Mouse (Mus musculus) hindbrain, embryonic 11.5 days (tissue): ENCODE measurements at regions not wholly inside any gene's neighbourhood (a gene's known extent, or its start where the extent isn't known, plus 50 kb on each side); places are given as distances from the start of the nearest gene placed in this dataset.

Source experiments
- ATAC-seq: fragments of 200-750 bp; cut with Nextera tagmentation; 2 replicates; pipeline ENCODE4 v1.8.0; 2017; ENCODE audit warnings: mild to moderate bottlenecking, moderate TSS enrichment, moderate library complexity; ENCODE audit not compliant: low FRiP score
- DNase-seq: peaks from one replicate; pipeline ENCODE4 v3.0.0-alpha.2; 2015; ENCODE audit warnings: low spot score
- H3K27ac ChIP-seq: fragments of 300-500 bp; sonication (generic); 2 replicates; pipeline ENCODE4 v1.5.1; 2014; ENCODE audit warnings: mild to moderate bottlenecking, low read depth, low read length
- H3K27me3 ChIP-seq: fragments of 300-500 bp; sonication (generic); 2 replicates; pipeline ENCODE4 v1.6.1; 2014; ENCODE audit warnings: mild to moderate bottlenecking, low read length, moderate library complexity, mixed read lengths; ENCODE audit not compliant: control insufficient read depth, insufficient read depth
- H3K36me3 ChIP-seq: fragments of 300-500 bp; sonication (generic); 2 replicates; pipeline ENCODE4 v1.6.1; 2014; ENCODE audit warnings: mild to moderate bottlenecking, low read length, moderate library complexity, mixed read lengths; ENCODE audit not compliant: control insufficient read depth, insufficient read depth
- H3K4me1 ChIP-seq: fragments of 300-500 bp; sonication (generic); replicated peaks from 2 replicates; pipeline ENCODE4 v1.6.1; 2014; ENCODE audit warnings: low read length, mixed read lengths; ENCODE audit not compliant: control insufficient read depth, insufficient read depth
- H3K4me2 ChIP-seq: fragments of 300-500 bp; sonication (generic); replicated peaks from 2 replicates; pipeline ENCODE4 v1.6.1; 2014; ENCODE audit warnings: mild to moderate bottlenecking, low read depth, low read length
- H3K4me3 ChIP-seq: fragments of 300-500 bp; sonication (generic); 2 replicates; pipeline ENCODE4 v1.5.1; 2014; ENCODE audit warnings: low read depth, low read length
- H3K9ac ChIP-seq: fragments of 300-500 bp; sonication (generic); 2 replicates; pipeline ENCODE4 v1.6.1; 2014; ENCODE audit warnings: low read depth, low read length
- H3K9me3 ChIP-seq: fragments of 300-500 bp; sonication (generic); 2 replicates; pipeline ENCODE4 v1.6.1; 2016; ENCODE audit warnings: low read length; ENCODE audit not compliant: control insufficient read depth
- WGBS: fragments of 180-500 bp; shearing (Covaris S2); extraction: QIAGEN DNeasy Blood & Tissue Kit; methylation state at CpG from one replicate; pipeline ENCODE4 v1.1.7; 2014; 5-methylcytosine and 5-hydroxymethylcytosine counted together

DNA sequence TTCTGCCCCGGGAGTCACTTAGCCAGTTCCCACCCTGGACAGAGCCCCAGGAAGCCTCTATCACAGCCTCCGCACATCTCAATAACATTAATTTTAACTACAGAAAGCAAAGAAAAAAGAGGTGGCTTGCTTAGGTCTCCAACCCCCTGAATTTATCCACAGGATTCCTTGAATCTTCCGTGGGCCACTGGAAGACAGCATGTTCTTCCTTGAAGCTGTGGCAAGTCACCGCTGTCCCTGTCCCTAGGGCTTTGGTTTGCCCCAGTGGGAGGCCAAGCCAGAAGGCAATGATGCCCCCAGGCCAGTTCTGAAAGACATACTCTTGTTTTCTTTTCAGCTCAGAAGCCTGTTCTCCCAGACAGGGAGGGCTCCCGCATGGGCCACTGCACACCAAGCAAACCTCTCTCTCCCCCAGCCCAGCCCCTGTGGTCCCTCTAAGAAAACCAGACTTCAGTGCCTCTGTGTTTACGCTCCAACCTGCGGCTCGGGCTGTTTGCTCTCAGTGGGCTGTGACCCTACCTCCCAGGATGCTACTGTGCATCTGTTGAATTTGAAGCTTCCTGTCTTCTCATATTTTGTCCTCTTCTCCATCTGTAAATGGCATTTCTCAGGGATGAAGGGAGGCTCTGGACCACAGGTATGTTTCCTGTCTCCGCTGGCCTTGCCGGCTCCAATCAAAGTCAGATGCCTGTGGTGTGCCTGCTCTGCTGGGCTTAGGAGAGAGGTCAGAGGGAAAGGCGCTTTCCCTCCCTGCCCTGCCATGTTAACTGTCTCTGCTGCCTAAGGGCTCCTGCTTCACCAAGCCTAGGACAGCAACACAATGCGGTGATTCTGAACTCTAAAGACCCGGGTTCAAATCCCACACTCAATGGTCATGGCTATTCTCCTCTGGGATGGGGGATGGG is 67.5 kb upstream of the Rgma start:
- H3K27me3 ChIP-seq, result no peaks in the 10 kb centered on the region
- H3K36me3 ChIP-seq, result no peaks in the 10 kb centered on the region
- H3K9me3 ChIP-seq, result no peaks in the 10 kb centered on the region
- no peak overlapping the region for H3K4me2 ChIP-seq
- H3K27ac ChIP-seq, result 0 out of 2 replicates have a peak overlapping the region, but pooled peaks have one; percentile 51
- 24% methylated on average over 13 of the region's 13 CpGs for WGBS
- no peak overlapping the region for H3K9ac ChIP-seq
- H3K4me1 ChIP-seq, result peaks cover 16% of the 10 kb centered on the region
- H3K4me3 ChIP-seq, result no peak overlapping the region
- DNase-seq, result peak; percentile 39
- no peak for ATAC-seq

DNA sequence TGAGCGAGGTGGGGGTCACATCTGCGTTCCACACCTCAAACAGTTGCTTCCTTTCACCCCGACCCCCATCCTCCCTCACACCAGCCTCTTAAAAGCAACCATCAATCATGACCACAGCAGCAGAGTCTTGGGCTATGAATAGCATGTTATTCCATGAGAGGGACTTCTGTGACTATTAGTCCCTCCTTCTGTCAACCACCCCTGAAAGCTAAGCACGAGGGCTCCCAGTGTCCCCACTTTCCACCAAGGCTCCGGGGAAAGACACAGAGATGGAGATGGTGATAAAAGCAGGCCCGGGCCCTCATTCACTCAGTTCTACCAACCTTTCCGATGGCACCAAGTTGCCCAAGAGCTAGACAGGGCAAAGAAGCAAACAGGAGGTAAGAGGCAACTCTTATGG is 66.3 kb upstream of the Rgma start:
- H3K27ac ChIP-seq, result no peak overlapping the region
- no peaks in the 10 kb centered on the region for H3K9me3 ChIP-seq
- 60% methylated on average over 7 of the region's 7 CpGs for WGBS
- no peak overlapping the region for H3K9ac ChIP-seq
- ATAC-seq, result no peak
- no peak overlapping the region for H3K4me2 ChIP-seq
- no peak for DNase-seq
- no peaks in the 10 kb centered on the region for H3K36me3 ChIP-seq
- H3K4me1 ChIP-seq, result peaks cover 14% of the 10 kb centered on the region
- H3K27me3 ChIP-seq, result no peaks in the 10 kb centered on the region
- no peak overlapping the region for H3K4me3 ChIP-seq

DNA sequence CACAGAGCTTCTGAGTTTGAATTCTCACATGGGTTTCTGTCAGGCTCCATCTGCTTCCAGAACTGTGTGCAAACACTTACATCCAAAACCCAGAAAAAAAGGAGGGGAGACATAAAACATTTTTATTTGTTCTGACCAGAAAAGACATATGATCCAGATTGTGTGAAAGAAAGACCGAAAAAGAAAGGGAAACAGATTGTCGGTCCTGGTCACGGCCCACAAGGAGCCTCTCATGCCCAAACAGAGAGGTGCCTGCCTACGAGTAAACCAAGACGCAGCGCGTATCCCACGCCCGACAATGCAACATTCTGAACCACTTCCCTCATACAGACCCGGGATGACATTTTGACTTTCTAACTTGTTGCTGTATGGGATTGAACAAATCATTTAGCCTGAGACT is 65.3 kb upstream of the Rgma start:
- H3K4me3 ChIP-seq, result no peak overlapping the region
- H3K4me2 ChIP-seq, result no peak overlapping the region
- no peak overlapping the region for H3K9ac ChIP-seq
- H3K27ac ChIP-seq, result no peak overlapping the region
- DNase-seq (no peak), ATAC-seq (no peak)
- H3K36me3 ChIP-seq, result no peaks in the 10 kb centered on the region
- no peaks in the 10 kb centered on the region for H3K9me3 ChIP-seq
- no peaks in the 10 kb centered on the region for H3K27me3 ChIP-seq
- WGBS, result 93% methylated on average over 10 of the region's 10 CpGs
- H3K4me1 ChIP-seq, result peaks cover 13% of the 10 kb centered on the region

DNA sequence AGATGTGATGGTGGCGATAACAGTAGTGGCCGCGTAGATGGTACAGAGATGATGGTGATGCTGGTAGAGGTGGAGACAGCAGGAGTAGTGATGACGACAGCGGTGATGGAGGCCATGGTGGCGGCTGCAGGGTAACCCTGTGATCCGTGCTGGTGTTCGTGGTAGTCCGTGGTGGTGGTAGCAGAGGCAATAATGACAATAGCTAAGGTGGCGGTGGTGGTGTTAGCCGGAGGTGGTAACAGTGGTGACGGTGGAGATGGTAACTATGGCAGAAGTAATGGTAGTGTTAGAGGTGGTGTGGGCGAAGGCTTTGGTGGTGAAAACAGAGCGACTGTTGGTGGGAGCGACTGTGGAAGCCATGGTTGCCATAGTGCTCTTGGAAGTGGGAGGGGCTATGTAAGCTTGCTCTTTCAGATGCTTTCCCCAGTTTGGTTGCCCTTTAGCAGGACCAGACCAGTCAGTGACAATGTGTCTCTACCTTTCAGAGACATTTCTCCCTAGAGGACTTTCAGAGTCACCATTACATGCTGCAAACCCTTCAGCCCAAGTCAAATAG is 64.7 kb upstream of the Rgma start:
- H3K4me1 ChIP-seq, result peaks cover 8% of the 10 kb centered on the region
- no peak overlapping the region for H3K4me2 ChIP-seq
- ATAC-seq, result no peak
- no peak overlapping the region for H3K27ac ChIP-seq
- WGBS, result 98% methylated on average over 15 of the region's 15 CpGs
- no peak for DNase-seq
- no peaks in the 10 kb centered on the region for H3K27me3 ChIP-seq
- H3K9ac ChIP-seq, result no peak overlapping the region
- no peaks in the 10 kb centered on the region for H3K36me3 ChIP-seq
- no peak overlapping the region for H3K4me3 ChIP-seq
- H3K9me3 ChIP-seq, result no peaks in the 10 kb centered on the region

DNA sequence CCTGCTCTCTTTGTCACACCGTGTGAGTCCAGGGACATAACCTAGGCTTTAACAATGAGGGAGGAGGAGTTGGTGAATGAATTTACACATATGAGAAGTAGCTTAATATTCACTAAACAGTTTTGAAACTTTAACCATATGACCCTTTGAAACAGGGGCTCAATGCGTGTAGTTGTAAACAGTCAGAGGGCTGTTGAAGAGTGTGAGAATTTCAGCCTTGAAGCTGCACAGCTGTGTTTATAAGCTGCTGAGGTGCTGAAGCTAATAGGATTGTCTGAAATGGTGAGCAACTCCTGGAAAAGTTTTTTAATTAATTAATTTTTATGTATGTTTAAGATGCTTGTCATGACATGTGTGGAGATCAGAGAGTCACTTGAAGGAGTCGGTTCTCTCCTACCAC is 59.8 kb upstream of the Rgma start:
- no peak overlapping the region for H3K4me2 ChIP-seq
- H3K27me3 ChIP-seq, result no peaks in the 10 kb centered on the region
- H3K27ac ChIP-seq, result no peak overlapping the region
- no peak overlapping the region for H3K9ac ChIP-seq
- no peak overlapping the region for H3K4me3 ChIP-seq
- ATAC-seq (no peak), DNase-seq (no peak)
- no peaks in the 10 kb centered on the region for H3K36me3 ChIP-seq
- WGBS, result 77% methylated on average over 3 of the region's 3 CpGs
- H3K9me3 ChIP-seq, result no peaks in the 10 kb centered on the region
- 0 out of 2 replicates have a peak, but pooled peaks cover 2% of the 10 kb centered on the region for H3K4me1 ChIP-seq

DNA sequence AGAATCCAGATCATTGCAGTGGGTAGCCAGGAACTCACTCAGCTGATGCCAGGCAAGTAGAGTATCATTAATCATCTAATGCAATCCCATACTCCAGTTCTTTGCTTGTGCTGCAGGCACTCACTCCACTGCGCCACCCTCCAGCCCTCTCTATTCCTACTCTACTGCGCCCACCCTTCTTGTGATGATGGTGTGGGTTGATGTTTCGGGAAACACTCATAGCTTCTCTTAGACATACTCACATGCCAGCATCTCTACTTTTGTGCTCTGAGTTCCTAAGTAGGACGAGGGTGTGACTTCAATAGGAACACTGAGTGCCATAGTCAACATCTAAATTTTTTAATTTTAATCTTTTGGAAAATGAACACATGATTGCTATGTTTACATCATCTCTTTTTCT is 57.7 kb upstream of the Rgma start:
- no peak overlapping the region for H3K27ac ChIP-seq
- 0 out of 2 replicates have a peak, but pooled peaks cover 2% of the 10 kb centered on the region for H3K4me1 ChIP-seq
- no peaks in the 10 kb centered on the region for H3K27me3 ChIP-seq
- ATAC-seq, result no peak
- no peak for DNase-seq
- H3K9me3 ChIP-seq, result no peaks in the 10 kb centered on the region
- no peak overlapping the region for H3K4me2 ChIP-seq
- H3K9ac ChIP-seq, result no peak overlapping the region
- no peaks in the 10 kb centered on the region for H3K36me3 ChIP-seq
- H3K4me3 ChIP-seq, result no peak overlapping the region
- WGBS, result 95% methylated on average over 4 of the region's 4 CpGs

DNA sequence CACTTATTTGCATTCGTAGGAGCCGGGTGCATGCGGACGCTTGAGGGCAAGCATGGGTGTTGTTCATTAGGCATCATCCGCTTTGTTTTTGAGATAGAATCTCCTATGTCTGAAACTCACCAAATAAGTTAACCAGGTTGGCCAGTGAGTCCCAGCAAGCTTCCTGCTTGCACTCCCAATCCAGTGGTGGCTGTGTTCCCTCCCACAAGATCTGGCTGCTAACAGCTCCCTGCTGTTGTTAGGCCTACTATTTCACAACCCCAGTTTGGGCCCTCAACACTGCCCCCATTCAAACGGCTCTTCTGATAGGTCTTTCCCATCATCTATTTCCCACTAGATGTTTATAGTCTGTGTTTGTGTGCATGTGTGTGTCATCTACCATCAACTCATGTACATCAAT is 56.3 kb upstream of the Rgma start:
- WGBS, result 94% methylated on average over 6 of the region's 6 CpGs
- H3K4me1 ChIP-seq, result 0 out of 2 replicates have a peak, but pooled peaks cover 2% of the 10 kb centered on the region
- no peaks in the 10 kb centered on the region for H3K9me3 ChIP-seq
- no peak overlapping the region for H3K4me3 ChIP-seq
- H3K36me3 ChIP-seq, result no peaks in the 10 kb centered on the region
- H3K9ac ChIP-seq, result no peak overlapping the region
- H3K4me2 ChIP-seq, result no peak overlapping the region
- H3K27ac ChIP-seq, result no peak overlapping the region
- no peak for ATAC-seq
- no peaks in the 10 kb centered on the region for H3K27me3 ChIP-seq
- DNase-seq, result no peak

DNA sequence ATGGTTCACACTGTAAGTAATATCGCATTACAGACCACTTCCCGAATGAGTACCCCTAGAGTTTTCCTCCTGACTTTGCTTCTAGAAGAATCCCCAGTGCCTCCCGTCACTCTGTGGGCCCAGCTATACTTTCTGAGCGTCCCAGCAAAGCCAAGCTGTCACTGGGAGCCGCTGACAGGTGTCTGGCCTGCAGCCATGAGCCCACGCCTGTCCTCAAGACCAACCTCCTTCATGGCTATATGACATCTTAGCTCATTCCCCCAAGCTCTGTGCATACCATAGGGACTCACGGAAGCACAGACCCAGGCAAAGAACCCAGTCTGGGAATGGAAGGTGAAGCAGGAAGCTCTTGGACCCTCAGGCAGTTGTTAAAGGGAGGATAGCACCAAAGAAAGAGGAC is 55.3 kb upstream of the Rgma start:
- Histone ChIP-seq H3K27me3 (no peaks in the 10 kb centered on the region), H3K9ac (no peak overlapping the region), H3K27ac (no peak overlapping the region), H3K4me3 (no peak overlapping the region), H3K4me1 (0 out of 2 replicates have a peak, but pooled peaks cover 2% of the 10 kb centered on the region), H3K4me2 (no peak overlapping the region), H3K36me3 (no peaks in the 10 kb centered on the region), H3K9me3 (no peaks in the 10 kb centered on the region)
- DNase-seq, result no peak
- 80% methylated on average over 7 of the region's 7 CpGs for WGBS
- ATAC-seq, result no peak
